Mouse (Mus musculus): ENCODE data around the gene Ppp1cc. TPM values are rescaled to one million over a fixed set of nuclear protein-coding genes. Genes with fewer than 3 reads are reported as not detected.

Ppp1cc gene
- polyA plus RNA-seq, 2 experiments: 119 to 139 TPM

DNA sequence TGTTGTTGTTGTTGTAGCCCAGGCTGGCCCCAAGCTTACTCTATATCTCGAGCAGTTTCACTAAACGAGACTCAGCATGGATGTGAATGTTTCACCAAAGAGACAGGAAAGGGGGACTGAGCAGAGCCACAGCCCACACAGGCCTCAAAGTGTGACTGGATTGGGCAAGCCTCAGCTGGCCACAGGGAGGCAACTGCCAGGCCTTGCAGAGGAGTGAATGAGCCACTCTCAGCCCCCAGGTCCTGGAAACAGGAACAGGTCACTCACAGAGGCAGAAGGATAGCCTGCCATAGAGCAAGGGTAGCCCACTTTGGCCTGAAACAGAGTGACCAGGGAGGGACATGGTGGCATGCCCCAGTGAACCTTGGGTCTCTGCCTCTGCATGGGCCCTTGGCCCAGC is 46.1 kb downstream of the Ppp1cc start:
- 46% methylated on average over 2 of the region's 2 CpGs for WGBS (ENCODE audit: insufficient replicate concordance)
- Histone ChIP-seq H3K4me2 (ENCODE audit: low read depth) (no peak overlapping the region), H3K4me1 (replicated peaks; ENCODE audit: control insufficient read depth in 2 of 2, insufficient read depth in 2 of 2, low read length in 1 of 2) (no peaks in the 10 kb centered on the region)

DNA sequence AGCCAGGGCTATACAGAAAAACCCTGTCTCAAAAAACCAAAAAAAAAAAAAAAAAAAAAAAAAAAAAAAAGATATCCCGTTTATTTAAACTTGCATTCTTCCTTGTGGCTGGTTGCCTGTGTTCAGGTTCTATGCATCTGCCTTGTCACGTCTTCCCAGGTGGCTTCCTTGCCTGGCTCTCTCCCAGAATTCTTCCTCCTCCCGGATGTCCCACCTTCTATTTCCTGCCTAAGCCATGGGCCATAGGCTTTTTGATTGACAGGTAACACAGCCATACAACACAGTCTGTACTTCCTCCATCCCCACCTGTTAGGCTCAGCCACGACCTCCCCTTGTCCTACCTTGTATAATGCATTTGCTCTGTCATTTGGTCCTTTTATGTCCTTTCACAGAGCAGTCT is 48.4 kb downstream of the Ppp1cc start, which contains the start of gene Hvcn1:
Hvcn1 (plus strand) TSS at position 330 of the 400 bp plus-strand sequence.
- no peak for DNase-seq (ENCODE audit: low read depth in 3 of 3, low spot score in 3 of 3)
- no peak within 1 kb of the TSS for H3K27ac ChIP-seq
- TF ChIP-seq EP300 (IDR thresholded peaks at IDR 0.05; ENCODE audit: low read depth) (no peak), CTCF (IDR thresholded peaks at IDR 0.05; ENCODE audit: low read depth) (no peak)
- no peaks in the 10 kb centered on the region for H3K4me1 ChIP-seq (replicated peaks; ENCODE audit: control insufficient read depth in 2 of 2, insufficient read depth in 2 of 2, low read length in 1 of 2)
- ATAC-seq (ENCODE audit: insufficient read depth): no peak
- WGBS (ENCODE audit: insufficient replicate concordance): 48% methylated on average over 4 of the region's 4 CpGs
- H3K4me2 ChIP-seq (ENCODE audit: low read depth): no peak within 1 kb of the TSS
- no peak within 1 kb of the TSS for H3K9ac ChIP-seq (replicated peaks)
- H3K36me3 ChIP-seq (replicated peaks; ENCODE audit: control insufficient read depth, insufficient read depth, low read depth): no peaks in the 10 kb centered on the region
- no peaks in the 10 kb centered on the region for H3K27me3 ChIP-seq (ENCODE audit: control insufficient read depth, insufficient read depth, low read length)
- H3K9me3 ChIP-seq (ENCODE audit: control insufficient read depth, low read length): no peaks in the 10 kb centered on the region
- no peak within 1 kb of the TSS for H3K4me3 ChIP-seq (ENCODE audit: insufficient read depth in 1 of 2, low read depth in 2 of 2, low read length in 2 of 2)

More for the DNA sequence above, 46.1 kb downstream of the Ppp1cc start:
- ATAC-seq (ENCODE audit: insufficient read depth) (no peak), DNase-seq (ENCODE audit: low read depth in 3 of 3, low spot score in 3 of 3) (no peak)
- Histone ChIP-seq H3K9me3 (ENCODE audit: control insufficient read depth, low read length) (no peaks in the 10 kb centered on the region), H3K36me3 (replicated peaks; ENCODE audit: control insufficient read depth, insufficient read depth, low read depth) (no peaks in the 10 kb centered on the region), H3K27me3 (ENCODE audit: control insufficient read depth, insufficient read depth, low read length) (no peaks in the 10 kb centered on the region), H3K9ac (replicated peaks) (no peak overlapping the region), H3K4me3 (ENCODE audit: insufficient read depth in 1 of 2, low read depth in 2 of 2, low read length in 2 of 2) (no peak overlapping the region), H3K27ac (no peak overlapping the region)
- TF ChIP-seq EP300 (IDR thresholded peaks at IDR 0.05; ENCODE audit: low read depth) (no peak), CTCF (IDR thresholded peaks at IDR 0.05; ENCODE audit: low read depth) (no peak)

DNA sequence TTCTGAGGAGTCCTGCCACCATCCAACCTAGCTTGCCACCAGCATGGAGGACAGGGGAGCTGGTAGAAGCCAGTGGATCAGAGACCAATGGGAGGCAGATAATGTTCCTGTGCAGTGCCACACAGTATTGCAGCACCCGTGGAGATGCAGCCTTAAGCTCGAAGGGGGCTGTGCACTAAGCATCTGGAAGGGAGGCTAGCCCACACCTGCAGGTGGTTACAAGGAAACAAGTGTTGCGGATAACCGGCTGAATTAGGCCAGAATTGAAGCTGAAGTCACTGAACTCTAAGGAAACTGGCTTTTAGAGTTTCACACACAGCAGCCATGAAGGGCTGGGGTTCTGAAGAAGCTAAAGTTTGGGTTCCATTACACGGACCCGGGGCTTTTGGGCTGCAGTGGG is 50.8 kb downstream of the Ppp1cc start:
- Histone ChIP-seq H3K27me3 (ENCODE audit: control insufficient read depth, insufficient read depth, low read length) (no peaks in the 10 kb centered on the region), H3K4me3 (ENCODE audit: insufficient read depth in 1 of 2, low read depth in 2 of 2, low read length in 2 of 2) (no peak overlapping the region), H3K4me1 (replicated peaks; ENCODE audit: control insufficient read depth in 2 of 2, insufficient read depth in 2 of 2, low read length in 1 of 2) (no peaks in the 10 kb centered on the region), H3K4me2 (ENCODE audit: low read depth) (no peak overlapping the region), H3K27ac (no peak overlapping the region), H3K9ac (replicated peaks) (no peak overlapping the region), H3K36me3 (replicated peaks; ENCODE audit: control insufficient read depth, insufficient read depth, low read depth) (no peaks in the 10 kb centered on the region), H3K9me3 (ENCODE audit: control insufficient read depth, low read length) (no peaks in the 10 kb centered on the region)
- no peak for TF ChIP-seq CTCF (IDR thresholded peaks at IDR 0.05; ENCODE audit: low read depth)
- TF ChIP-seq EP300 (IDR thresholded peaks at IDR 0.05; ENCODE audit: low read depth): no peak
- DNase-seq (ENCODE audit: low read depth in 3 of 3, low spot score in 3 of 3): no peak
- no peak for ATAC-seq (ENCODE audit: insufficient read depth)
- 58% methylated on average over 6 of the region's 6 CpGs for WGBS (ENCODE audit: insufficient replicate concordance)

DNA sequence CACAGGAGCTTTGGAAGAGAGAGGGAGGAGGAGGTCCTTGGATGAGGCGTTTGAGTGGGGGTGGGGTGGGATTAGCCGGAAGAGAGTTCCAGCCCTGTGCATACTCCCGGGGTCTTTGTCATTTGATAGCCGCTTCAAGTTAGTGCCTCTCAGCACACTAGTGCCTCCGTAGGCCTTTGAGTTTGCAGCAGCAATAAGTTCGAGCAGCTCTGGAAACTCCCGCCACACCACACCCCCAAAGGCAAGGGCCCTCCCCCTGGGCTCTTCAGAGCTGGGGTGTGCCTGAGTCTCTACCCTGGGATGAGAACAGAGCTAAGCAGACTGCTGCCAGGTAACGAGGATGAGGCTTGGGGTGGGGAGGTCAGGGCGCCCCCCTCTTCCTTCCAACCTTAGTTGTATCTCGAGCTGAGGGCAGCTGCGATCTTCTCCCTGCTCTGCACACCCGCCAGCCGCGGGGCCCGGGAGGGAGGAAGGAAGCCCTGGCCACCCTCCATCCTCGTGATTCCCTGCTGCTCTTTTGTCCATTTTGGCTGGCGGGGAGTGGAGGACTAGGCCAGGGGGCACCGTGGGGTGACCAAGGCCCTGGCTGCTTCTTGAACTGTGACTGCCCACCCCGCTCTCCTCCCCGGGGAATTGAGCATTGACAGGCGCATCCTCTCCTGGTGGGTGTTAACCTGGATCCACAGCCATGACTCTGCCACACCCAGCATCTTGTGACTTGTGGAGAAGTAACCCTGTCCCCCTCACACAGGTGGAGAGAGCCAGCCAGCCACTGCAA is 51.7 kb downstream of the Ppp1cc start:
- 11% methylated on average over 16 of the region's 21 CpGs for WGBS (ENCODE audit: insufficient replicate concordance)
- TF ChIP-seq CTCF (IDR thresholded peaks at IDR 0.05; ENCODE audit: low read depth) (no peak), EP300 (IDR thresholded peaks at IDR 0.05; ENCODE audit: low read depth) (no peak)
- Histone ChIP-seq H3K4me2 (ENCODE audit: low read depth) (peak overlapping the region; percentile 26), H3K9me3 (ENCODE audit: control insufficient read depth, low read length) (no peaks in the 10 kb centered on the region), H3K27ac (no peak overlapping the region), H3K27me3 (ENCODE audit: control insufficient read depth, insufficient read depth, low read length) (no peaks in the 10 kb centered on the region), H3K9ac (replicated peaks) (no peak overlapping the region), H3K4me1 (replicated peaks; ENCODE audit: control insufficient read depth in 2 of 2, insufficient read depth in 2 of 2, low read length in 1 of 2) (no peaks in the 10 kb centered on the region), H3K4me3 (ENCODE audit: insufficient read depth in 1 of 2, low read depth in 2 of 2, low read length in 2 of 2) (peak overlapping the region; percentile 16 to 35; a peak in 3 of 4 replicates), H3K36me3 (replicated peaks; ENCODE audit: control insufficient read depth, insufficient read depth, low read depth) (no peaks in the 10 kb centered on the region)
- DNase-seq (ENCODE audit: low read depth in 3 of 3, low spot score in 3 of 3) (no peak), ATAC-seq (ENCODE audit: insufficient read depth) (no peak)

DNA sequence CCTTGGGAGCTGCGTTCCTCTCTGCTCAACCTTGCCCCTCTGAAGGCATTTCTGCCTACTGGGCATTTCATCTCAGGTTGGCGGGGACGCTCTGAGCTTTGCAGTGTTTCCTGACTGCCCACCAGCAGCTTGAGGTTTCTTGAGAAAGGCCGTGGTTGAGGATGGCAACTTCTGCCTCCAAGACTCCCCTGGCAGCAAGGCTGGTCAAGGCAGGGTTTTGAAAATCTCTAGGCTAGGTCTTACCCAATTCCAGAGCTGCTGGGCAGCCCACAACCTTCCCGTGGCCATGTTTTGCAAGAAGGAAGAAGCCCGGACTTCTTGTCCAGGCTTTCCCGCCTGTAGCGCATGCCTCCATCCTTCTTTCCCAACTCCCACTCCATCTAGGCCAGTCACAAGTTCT is 52.8 kb downstream of the Ppp1cc start:
- Histone ChIP-seq H3K27ac (no peak overlapping the region), H3K4me3 (ENCODE audit: insufficient read depth in 1 of 2, low read depth in 2 of 2, low read length in 2 of 2) (no peak overlapping the region), H3K36me3 (replicated peaks; ENCODE audit: control insufficient read depth, insufficient read depth, low read depth) (no peaks in the 10 kb centered on the region), H3K4me1 (replicated peaks; ENCODE audit: control insufficient read depth in 2 of 2, insufficient read depth in 2 of 2, low read length in 1 of 2) (no peaks in the 10 kb centered on the region), H3K4me2 (ENCODE audit: low read depth) (no peak overlapping the region), H3K27me3 (ENCODE audit: control insufficient read depth, insufficient read depth, low read length) (no peaks in the 10 kb centered on the region), H3K9me3 (ENCODE audit: control insufficient read depth, low read length) (no peaks in the 10 kb centered on the region), H3K9ac (replicated peaks) (no peak overlapping the region)
- ATAC-seq (ENCODE audit: insufficient read depth): no peak
- TF ChIP-seq EP300 (IDR thresholded peaks at IDR 0.05; ENCODE audit: low read depth): no peak
- TF ChIP-seq CTCF (IDR thresholded peaks at IDR 0.05; ENCODE audit: low read depth): no peak
- WGBS (ENCODE audit: insufficient replicate concordance): 65% methylated on average over 8 of the region's 8 CpGs
- no peak for DNase-seq (ENCODE audit: low read depth in 3 of 3, low spot score in 3 of 3)
